Mouse (Mus musculus): ENCODE data around the gene Olig3.

DNA sequence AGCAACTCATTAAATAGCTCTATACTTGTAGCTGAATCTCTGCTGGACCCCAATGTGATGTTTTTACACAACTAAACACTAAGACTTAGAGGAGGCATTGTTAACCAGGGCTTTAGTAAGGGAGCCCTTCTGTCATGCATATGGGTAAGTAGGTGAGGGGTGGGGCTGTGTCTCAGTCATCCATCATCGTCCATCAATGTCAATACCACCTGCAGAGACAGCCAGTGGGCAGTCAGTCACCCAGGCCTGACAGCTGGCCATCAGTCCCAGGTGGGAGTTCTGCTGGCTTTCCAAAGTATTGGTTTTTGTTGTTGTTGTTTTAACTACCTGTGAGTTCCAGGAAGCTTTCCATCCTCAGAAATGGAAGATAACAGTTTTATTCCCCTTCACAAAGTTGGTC is 48.1 kb downstream of the Olig3 start:
- TF ChIP-seq CTCF (IDR thresholded peaks at IDR 0.05; ENCODE audit: control insufficient read depth, insufficient read depth, insufficient read length) (no peak), USF1 (IDR thresholded peaks at IDR 0.05; ENCODE audit: low read depth) (no peak), CEBPB (IDR thresholded peaks at IDR 0.05; ENCODE audit: low read depth) (no peak)

Measured in C2C12 (cell line).